Mouse (Mus musculus) liver, embryonic 14.5 days (tissue): ENCODE measurements around the gene Dclk3. TPM values are rescaled to one million over a fixed set of nuclear protein-coding genes. Genes with fewer than 3 reads are reported as not detected.

ENCODE experiments used
- ATAC-seq: fragments of 200-750 bp; cut with Nextera tagmentation; 2 replicates; pipeline ENCODE4 v1.8.0; 2017; ENCODE audit warnings: moderate number of reproducible peaks, mild to moderate bottlenecking, moderate library complexity; ENCODE audit not compliant: insufficient read depth
- DNase-seq, 3 experiments: peaks; one replicate each; pipeline ENCODE4 v3.0.0-alpha.2; 2012 to 2013; ENCODE audit warnings: low read depth in 3 of 3, low spot score in 3 of 3
- H3K27ac ChIP-seq: fragments of 300-500 bp; sonication (generic); 2 replicates; pipeline ENCODE4 v1.5.1; 2014; ENCODE audit warnings: moderate library complexity, mild to moderate bottlenecking, control low read depth, inconsistent platforms
- H3K27me3 ChIP-seq: fragments of 300-500 bp; sonication (generic); 2 replicates; pipeline ENCODE4 v1.6.1; 2014; ENCODE audit warnings: mild to moderate bottlenecking, low read length, moderate library complexity; ENCODE audit not compliant: control insufficient read depth, insufficient read depth
- H3K36me3 ChIP-seq: fragments of 300-500 bp; sonication (generic); replicated peaks from 2 replicates; pipeline ENCODE4 v1.6.1; 2014; ENCODE audit warnings: low read depth; ENCODE audit not compliant: control insufficient read depth, insufficient read depth
- H3K4me1 ChIP-seq, 2 experiments: fragments of 200-500 bp in 1 of 2; fragments of 300-500 bp in 1 of 2; sonication (generic) in 1 of 2; replicated peaks; 2 replicates each; pipeline ENCODE4 v1.6.1; 2012 to 2014; ENCODE audit warnings: antibody characterized with exemption in 1 of 2, inconsistent platforms in 1 of 2, low read length in 1 of 2; ENCODE audit not compliant: control insufficient read depth in 2 of 2, insufficient read depth in 2 of 2
- H3K4me2 ChIP-seq: fragments of 300-500 bp; sonication (generic); 2 replicates; pipeline ENCODE4 v1.6.1; 2014; ENCODE audit warnings: low read depth, mild to moderate bottlenecking, control low read depth, moderate library complexity
- H3K4me3 ChIP-seq, 2 experiments: fragments of 200-500 bp in 1 of 2; fragments of 300-500 bp in 1 of 2; sonication (generic) in 1 of 2; 2 replicates each; pipeline ENCODE4 v1.5.1; 2012 to 2014; ENCODE audit warnings: low read depth in 2 of 2, low read length in 2 of 2, mild to moderate bottlenecking in 2 of 2, control low read depth in 1 of 2, inconsistent platforms in 1 of 2, moderate library complexity in 1 of 2; ENCODE audit not compliant: insufficient read depth in 1 of 2
- H3K9ac ChIP-seq: fragments of 300-500 bp; sonication (generic); replicated peaks from 2 replicates; pipeline ENCODE4 v1.6.1; 2014; ENCODE audit warnings: mild to moderate bottlenecking, control low read depth, moderate library complexity
- H3K9me3 ChIP-seq: fragments of 300-500 bp; sonication (generic); 2 replicates; pipeline ENCODE4 v1.6.1; 2016; ENCODE audit warnings: low read length, mixed read lengths; ENCODE audit not compliant: control insufficient read depth
- CTCF ChIP-seq: IDR thresholded peaks from 2 replicates; pipeline ENCODE4 v1.5.1; 2016; ENCODE audit warnings: antibody characterized with exemption, low read depth, control low read depth
- EP300 ChIP-seq: IDR thresholded peaks from 2 replicates; pipeline ENCODE4 v1.6.1; 2016; ENCODE audit warnings: antibody characterized with exemption, low read depth
- WGBS: fragments of 180-500 bp; shearing (Covaris S2); extraction: QIAGEN DNeasy Blood & Tissue Kit; methylation state at CpG from one replicate; pipeline ENCODE4 v1.1.7; 2014; ENCODE audit not compliant: insufficient replicate concordance; 5-methylcytosine and 5-hydroxymethylcytosine counted together
- polyA plus RNA-seq, 2 experiments: library from polyadenylated mRNA; depleted of rRNA in 1 of 2; stranded (reverse) in 1 of 2; unstranded in 1 of 2; fragments of >200 nt; fragmentation: Nextera tagmentation in 1 of 2; extraction: Ambion mirVana in 1 of 2; gene quantifications; 2 replicates each; pipeline versions ENCODE4 v1.2.1 to v1.2.3; 2012 to 2014

The Dclk3 gene
- polyA plus RNA-seq, 2 experiments = 0.02 to 0.03 TPM

- Histone ChIP-seq H3K9me3 (no peaks in the 10 kb centered on the region), H3K27ac (no peak overlapping the region), H3K9ac (no peak overlapping the region), H3K4me3 (no peak overlapping the region), H3K36me3 (no peaks in the 10 kb centered on the region), H3K4me1 (no peaks in the 10 kb centered on the region), H3K27me3 (no peaks in the 10 kb centered on the region), H3K4me2 (no peak overlapping the region)
- no peak for DNase-seq
- 64% methylated on average over 3 of the region's 3 CpGs for WGBS
- TF ChIP-seq EP300 (no peak), CTCF (no peak)
- no peak for ATAC-seq
Observed at GRCm38 (mm10) chr9:111474458-111474745, 35.5 kb downstream of the Dclk3 start.

GRCm38 (mm10) chr9:111475281-111475680 lies 36.4 kb downstream of the Dclk3 start:
- Histone ChIP-seq H3K4me3 (no peak overlapping the region), H3K9me3 (no peaks in the 10 kb centered on the region), H3K4me2 (no peak overlapping the region), H3K9ac (no peak overlapping the region), H3K27me3 (no peaks in the 10 kb centered on the region), H3K36me3 (no peaks in the 10 kb centered on the region), H3K27ac (no peak overlapping the region), H3K4me1 (no peaks in the 10 kb centered on the region)
- ATAC-seq (no peak), DNase-seq (no peak)
- TF ChIP-seq EP300 = no peak
- no peak for TF ChIP-seq CTCF
- WGBS = 61% methylated on average over 3 of the region's 3 CpGs

GRCm38 (mm10) chr9:111475973-111476372 lies 37.1 kb downstream of the Dclk3 start:
- no peaks in the 10 kb centered on the region for H3K27me3 ChIP-seq
- H3K27ac ChIP-seq = no peak overlapping the region
- 69% methylated on average over 4 of the region's 4 CpGs for WGBS
- no peaks in the 10 kb centered on the region for H3K9me3 ChIP-seq
- no peak for ATAC-seq
- no peak for DNase-seq
- no peak overlapping the region for H3K4me3 ChIP-seq
- no peaks in the 10 kb centered on the region for H3K36me3 ChIP-seq
- H3K9ac ChIP-seq = no peak overlapping the region
- TF ChIP-seq CTCF (no peak), EP300 (no peak)
- H3K4me1 ChIP-seq = no peaks in the 10 kb centered on the region
- no peak overlapping the region for H3K4me2 ChIP-seq

- H3K9me3 ChIP-seq = no peaks in the 10 kb centered on the region
- TF ChIP-seq EP300 (no peak), CTCF (no peak)
- H3K27ac ChIP-seq = no peak overlapping the region
- no peak overlapping the region for H3K4me2 ChIP-seq
- DNase-seq = no peak
- no peaks in the 10 kb centered on the region for H3K4me1 ChIP-seq
- 59% methylated on average over 6 of the region's 6 CpGs for WGBS
- no peak overlapping the region for H3K4me3 ChIP-seq
- no peaks in the 10 kb centered on the region for H3K36me3 ChIP-seq
- H3K9ac ChIP-seq = no peak overlapping the region
- ATAC-seq = no peak
- no peaks in the 10 kb centered on the region for H3K27me3 ChIP-seq
Observed at GRCm38 (mm10) chr9:111476479-111477016, 37.7 kb downstream of the Dclk3 start.

- H3K36me3 ChIP-seq = no peaks in the 10 kb centered on the region
- no peak overlapping the region for H3K27ac ChIP-seq
- no peak for DNase-seq
- H3K9me3 ChIP-seq = no peaks in the 10 kb centered on the region
- H3K4me3 ChIP-seq = no peak overlapping the region
- no peaks in the 10 kb centered on the region for H3K27me3 ChIP-seq
- TF ChIP-seq CTCF (peak; percentile 38; the same call in 1 of the 2 replicates), EP300 (no peak)
- 46% methylated on average over 7 of the region's 7 CpGs for WGBS
- H3K4me1 ChIP-seq = no peaks in the 10 kb centered on the region
- no peak overlapping the region for H3K9ac ChIP-seq
- no peak overlapping the region for H3K4me2 ChIP-seq
- ATAC-seq = no peak
Observed at GRCm38 (mm10) chr9:111478853-111479490, 40.1 kb downstream of the Dclk3 start.
